Mouse (Mus musculus): ENCODE data around the gene Gmnn. TPM values are rescaled to one million over a fixed set of nuclear protein-coding genes. Genes with fewer than 3 reads are reported as not detected.

Gmnn gene
- total and polyA plus RNA-seq, 3 experiments = 127 to 155 (median 129) TPM

DNA sequence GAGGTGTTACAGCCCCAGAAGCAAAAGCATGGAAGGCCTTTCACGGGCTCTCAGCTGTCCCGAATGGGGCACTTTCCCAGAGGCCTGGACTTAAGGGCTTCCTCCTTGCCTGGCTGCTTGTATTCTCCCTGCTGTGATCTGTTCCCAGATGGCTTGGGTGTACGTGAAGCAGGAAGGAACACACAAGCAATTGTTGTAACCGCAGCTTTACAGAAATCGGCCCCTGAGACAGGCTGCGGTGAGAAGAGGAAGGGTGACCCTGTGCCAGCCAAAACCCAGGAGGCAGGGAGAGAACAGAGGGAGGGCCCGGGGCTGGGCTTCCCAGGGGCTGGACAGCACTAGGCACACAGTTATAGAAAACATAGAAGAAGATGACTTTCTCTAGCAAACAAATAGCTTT, 50.8 kb downstream of the Gmnn start:
- H3K27me3 ChIP-seq (ENCODE audit: control insufficient read depth in 1 of 2, insufficient read depth in 2 of 2, low read length in 2 of 2) = no peaks in the 10 kb centered on the region
- peaks cover 0 to 5% of the 10 kb centered on the region in 2 experiments; a peak in 1 of 4 replicates for H3K36me3 ChIP-seq (ENCODE audit: control insufficient read depth in 1 of 2, insufficient read depth in 2 of 2, low read length in 2 of 2)
- TF ChIP-seq KAT2A (conservative IDR thresholded peaks at IDR 0.05; ENCODE audit: low read depth, low read length) (no peak), MYC (IDR thresholded peaks at IDR 0.05; ENCODE audit: low read depth, low read length) (no peak), TCF12 (IDR thresholded peaks at IDR 0.05; ENCODE audit: low read depth, low read length) (no peak), MXI1 (IDR thresholded peaks at IDR 0.05; ENCODE audit: low read depth, low read length) (no peak)

DNA sequence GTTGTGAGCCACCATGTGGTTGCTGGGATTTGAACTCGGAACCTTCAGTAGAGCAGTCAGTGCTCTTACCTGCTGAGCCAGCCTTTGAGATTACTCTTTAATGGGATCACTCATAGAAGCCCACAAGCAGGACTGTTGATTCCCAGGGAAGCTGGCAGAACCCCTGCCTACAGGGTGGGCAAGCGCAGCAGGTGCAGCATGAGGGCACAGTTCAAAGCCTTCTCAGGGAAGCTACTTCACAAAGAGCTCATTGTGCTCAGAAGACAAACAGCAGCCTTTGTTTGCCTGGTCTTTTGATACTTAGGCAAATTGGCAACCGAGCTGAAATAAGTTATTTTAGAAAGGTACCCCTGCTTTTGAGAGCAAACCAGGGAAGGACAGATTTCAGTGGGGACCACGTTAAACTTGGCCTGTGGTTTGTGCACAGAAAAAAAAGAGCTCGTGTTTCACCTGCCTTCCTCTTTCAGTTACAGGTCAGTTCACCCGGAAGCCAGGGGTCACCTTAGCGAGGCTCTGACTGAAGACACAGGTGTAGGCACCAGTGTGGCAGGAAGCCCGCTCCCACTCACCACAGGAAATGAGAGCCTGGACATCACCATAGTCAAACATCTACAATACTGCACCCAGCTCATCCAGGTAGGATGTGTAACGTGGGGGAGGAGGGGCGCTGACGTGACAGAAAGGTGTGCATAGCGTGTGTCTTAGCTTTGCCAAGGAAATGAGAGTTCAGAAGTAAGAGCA, 51.9 kb downstream of the Gmnn start:
- Histone ChIP-seq H3K27me3 (ENCODE audit: control insufficient read depth in 1 of 2, insufficient read depth in 2 of 2, low read length in 2 of 2) (no peaks in the 10 kb centered on the region), H3K27ac (ENCODE audit: control insufficient read depth, low read depth, low read length) (no peak overlapping the region), H3K36me3 (ENCODE audit: control insufficient read depth in 1 of 2, insufficient read depth in 2 of 2, low read length in 2 of 2) (peaks cover 0 to 5% of the 10 kb centered on the region in 2 experiments; a peak in 1 of 4 replicates), H3K4me3 (ENCODE audit: control insufficient read depth in 1 of 2, insufficient read depth in 1 of 2, low read depth in 2 of 2, low read length in 2 of 2) (no peak overlapping the region), H3K9me3 (replicated peaks; ENCODE audit: insufficient read depth, low read length) (no peaks in the 10 kb centered on the region), H3K9ac (ENCODE audit: control insufficient read depth, low read depth, low read length, poor library complexity, severe bottlenecking) (no peak overlapping the region), H3K79me2 (ENCODE audit: control insufficient read depth, insufficient read depth, low read length, poor library complexity) (no peaks in the 10 kb centered on the region), H3K4me1 (ENCODE audit: control insufficient read depth in 1 of 2, insufficient read depth in 2 of 2, low read length in 2 of 2) (no peaks in the 10 kb centered on the region)
- no peak for TF ChIP-seq RCOR1 (IDR thresholded peaks at IDR 0.05; ENCODE audit: low read depth, low read length)
- no peak for TF ChIP-seq POLR2AphosphoS5 (IDR thresholded peaks at IDR 0.05; ENCODE audit: borderline replicate concordance, low read depth, low read length)
- no peak for TF ChIP-seq SMC3 (IDR thresholded peaks at IDR 0.05; ENCODE audit: low read depth, low read length)
- TF ChIP-seq CHD1 (IDR thresholded peaks at IDR 0.05; ENCODE audit: low read depth, low read length) = no peak
- no peak for TF ChIP-seq SIN3A (IDR thresholded peaks at IDR 0.05; ENCODE audit: low read length)
- TF ChIP-seq KAT2A (conservative IDR thresholded peaks at IDR 0.05; ENCODE audit: low read depth, low read length) = no peak
- no peak for TF ChIP-seq MYC (IDR thresholded peaks at IDR 0.05; ENCODE audit: low read depth, low read length)
- no peak for TF ChIP-seq TBP (IDR thresholded peaks at IDR 0.05; ENCODE audit: low read depth, low read length)
- no peak for TF ChIP-seq GABPA (IDR thresholded peaks at IDR 0.05; ENCODE audit: low read depth, low read length)
- TF ChIP-seq MAFK (IDR thresholded peaks at IDR 0.05; ENCODE audit: borderline replicate concordance, low read depth, low read length) = no peak
- no peak for TF ChIP-seq POLR2AphosphoS2 (IDR thresholded peaks at IDR 0.05; ENCODE audit: low read length)
- no peak for TF ChIP-seq NELFE (IDR thresholded peaks at IDR 0.05; ENCODE audit: low read depth, low read length)
- no peak for TF ChIP-seq JUND (IDR thresholded peaks at IDR 0.05; ENCODE audit: low read depth, low read length)
- DNase-seq (ENCODE audit: low read depth, low spot score) = no peak

More for the DNA sequence above, 50.8 kb downstream of the Gmnn start:
- H3K27ac ChIP-seq (ENCODE audit: control insufficient read depth, low read depth, low read length) = no peak overlapping the region
- DNase-seq (ENCODE audit: low read depth, low spot score) = no peak
- H3K4me1 ChIP-seq (ENCODE audit: control insufficient read depth in 1 of 2, insufficient read depth in 2 of 2, low read length in 2 of 2) = no peaks in the 10 kb centered on the region
- no peak overlapping the region for H3K4me3 ChIP-seq (ENCODE audit: control insufficient read depth in 1 of 2, insufficient read depth in 1 of 2, low read depth in 2 of 2, low read length in 2 of 2)
- H3K9ac ChIP-seq (ENCODE audit: control insufficient read depth, low read depth, low read length, poor library complexity, severe bottlenecking) = no peak overlapping the region
- no peaks in the 10 kb centered on the region for H3K79me2 ChIP-seq (ENCODE audit: control insufficient read depth, insufficient read depth, low read length, poor library complexity)
- H3K9me3 ChIP-seq (replicated peaks; ENCODE audit: insufficient read depth, low read length) = no peaks in the 10 kb centered on the region
